Mouse (Mus musculus): Measurements from ENCODE around the gene Acsm1.
A peak's percentile ranks its signal among the peaks of the same experiment; 100 is the strongest.

Acsm1 gene

DNA sequence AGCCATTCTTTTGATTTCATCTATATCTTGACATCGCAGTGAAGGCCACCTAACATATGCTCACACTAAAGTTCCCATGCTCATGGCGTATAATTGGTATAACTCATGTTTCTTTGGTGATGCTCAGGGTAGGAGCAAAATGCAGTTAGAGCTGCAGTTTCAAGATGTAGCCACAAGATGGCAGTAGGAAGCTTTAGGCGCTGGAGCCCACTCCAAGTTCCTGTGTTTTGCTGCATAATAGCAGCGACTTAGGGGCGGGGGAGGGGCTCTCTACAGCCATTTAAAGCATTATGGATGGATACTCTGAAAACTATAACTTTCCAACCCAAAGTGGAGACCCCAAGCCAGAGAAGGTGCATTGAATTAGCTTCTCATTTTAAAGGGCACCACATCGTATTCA lies 66.6 kb downstream of the Acsm1 start:
- DNase-seq, result peak; percentile 54 to 68

DNA sequence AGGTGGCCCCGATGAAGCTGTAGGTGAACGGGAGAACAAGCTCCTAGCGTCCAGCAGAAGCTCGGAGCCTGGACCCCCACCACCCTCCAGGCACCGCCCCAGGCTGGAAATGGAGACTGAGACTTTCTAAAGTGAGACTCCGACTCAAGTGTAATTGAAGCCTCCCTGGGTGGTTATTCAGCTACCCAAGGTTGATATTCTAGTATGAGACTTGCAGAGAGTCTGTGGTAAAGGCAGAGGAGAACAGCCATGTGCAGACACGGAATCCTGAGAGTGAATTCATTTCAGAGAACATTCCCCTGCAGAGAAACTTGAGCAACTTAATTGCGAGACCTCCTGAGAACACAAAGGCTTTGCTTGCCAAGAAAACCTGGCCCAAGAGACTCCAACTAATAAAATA lies 73.3 kb downstream of the Acsm1 start:
- DNase-seq, result no peak

DNA sequence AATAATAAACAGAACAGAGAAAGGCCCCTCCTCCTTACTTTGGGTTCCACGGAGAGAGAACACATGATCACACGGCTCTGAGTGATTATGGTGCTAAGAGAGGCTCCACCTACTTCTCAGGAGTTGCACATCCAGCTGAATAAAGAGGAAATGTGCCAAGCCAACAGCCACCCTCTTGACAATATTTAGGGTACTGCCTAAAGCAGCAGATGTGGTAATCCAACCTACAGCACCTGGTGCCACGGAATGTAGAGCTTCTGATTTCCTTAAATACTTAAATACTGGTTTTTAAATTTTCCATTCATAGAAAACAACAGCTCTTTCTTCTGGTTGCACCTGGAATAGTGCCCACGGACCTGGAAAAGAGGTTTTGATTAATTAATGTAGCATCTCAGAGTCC lies 75.9 kb downstream of the Acsm1 start:
- no peak for DNase-seq

DNA sequence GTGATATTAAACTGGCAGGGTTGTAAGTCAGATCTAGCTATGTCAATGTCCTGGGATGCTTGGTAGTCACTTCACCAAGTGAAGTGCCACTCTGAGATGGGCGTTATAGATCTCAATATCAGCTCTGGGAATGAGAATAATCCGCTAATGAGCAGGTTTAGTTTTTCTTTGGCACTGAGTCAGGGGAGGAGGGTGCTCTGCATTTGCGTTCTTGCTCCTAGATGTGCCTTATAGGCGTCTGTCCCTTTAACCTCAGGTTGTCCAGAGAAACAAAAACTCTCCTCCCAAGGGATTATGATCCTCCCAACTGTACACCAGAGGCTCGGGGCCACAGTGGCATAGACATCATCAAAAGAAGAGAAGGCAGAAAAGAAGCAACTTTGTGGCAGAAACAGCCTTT lies 82.9 kb downstream of the Acsm1 start, which contains the start of gene Acsm4:
Acsm4 (plus strand) TSS at position 301 of the 400 bp plus-strand sequence.
- no peak for DNase-seq

DNA sequence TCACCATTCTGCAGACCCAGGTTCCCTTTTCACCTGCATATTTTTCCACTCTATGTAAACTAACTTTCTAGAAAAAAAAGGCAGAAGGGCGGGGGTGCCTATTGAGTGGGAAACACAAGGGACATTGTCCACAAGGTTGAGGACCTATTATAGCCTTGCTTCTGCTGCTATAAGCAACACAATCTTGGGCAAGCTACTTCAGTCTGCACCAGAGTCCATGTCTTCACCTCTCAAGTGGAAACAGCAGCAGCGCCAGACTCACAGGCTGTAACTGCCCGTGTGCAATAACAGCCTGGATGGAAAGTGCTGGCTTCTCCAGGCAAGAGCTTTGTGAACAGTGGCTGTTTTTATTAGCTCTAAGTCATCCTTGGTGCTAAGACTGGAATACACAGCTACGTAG lies 85.5 kb downstream of the Acsm1 start:
- DNase-seq, result no peak

DNA sequence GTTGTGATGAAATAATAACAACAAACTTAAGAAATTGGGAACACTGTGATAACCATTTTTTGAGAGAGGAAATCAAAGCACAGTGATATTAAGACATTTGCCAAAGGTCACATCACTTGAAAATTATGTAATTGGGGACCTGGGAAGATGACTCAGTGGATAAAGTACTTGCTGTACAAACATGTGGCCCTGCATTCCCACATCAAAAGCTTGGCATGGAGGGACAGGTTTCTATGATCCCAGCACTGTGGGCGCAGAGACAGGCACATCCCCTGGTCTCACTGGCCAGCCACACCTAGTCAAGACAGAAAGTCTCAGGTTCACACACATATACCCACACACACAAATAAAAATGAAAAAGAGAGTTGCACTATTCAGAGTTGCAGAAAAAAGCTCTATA lies 88.1 kb downstream of the Acsm1 start:
- DNase-seq, result no peak

Measured in cerebellum, postnatal 10 days (tissue).